Mouse (Mus musculus): Measurements from ENCODE around the gene Bmpr1a. TPM values are rescaled to one million over a fixed set of nuclear protein-coding genes. Genes with fewer than 3 reads are reported as not detected.
"Not testable (repeated sequence)": the region's sequence is repeated elsewhere in the genome, so short reads cannot be mapped to it uniquely, and the experiment has no call there.

Gene Bmpr1a
- polyA plus RNA-seq, 1 experiment from 2014 or later, result 0.39 TPM

GRCm38 (mm10) chr14:34449807-34450206 is 53.3 kb downstream of the Bmpr1a start:
- Histone ChIP-seq H3K79me2 (ENCODE audit: inconsistent target) (no peaks in the 10 kb centered on the region), H3K27ac (no peak overlapping the region), H3K4me3 (ENCODE audit: inconsistent target) (no peak overlapping the region), H3K36me3 (ENCODE audit: inconsistent target) (no peaks in the 10 kb centered on the region)
- WGBS (ENCODE audit: missing documents), result 83% methylated on average over 9 of the region's 9 CpGs

DNA sequence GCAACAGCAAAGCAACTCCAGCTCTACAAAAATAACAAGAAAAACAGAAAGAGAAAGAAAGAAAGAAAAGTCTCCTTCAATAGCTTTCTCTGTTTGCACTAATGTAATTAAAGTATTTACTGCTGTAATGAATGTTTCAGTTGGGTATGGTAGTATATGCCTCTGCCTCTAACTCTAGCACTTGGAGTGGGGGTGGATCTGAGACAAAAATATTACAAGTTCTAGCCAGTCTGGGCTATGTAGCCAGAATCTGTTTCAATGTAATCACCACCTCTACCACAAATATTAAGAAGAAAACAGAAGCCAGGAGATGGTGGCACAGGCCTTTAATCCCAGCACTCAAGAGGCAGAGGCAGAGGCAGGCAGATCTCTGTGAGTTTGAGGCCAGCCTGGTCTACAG is 54.7 kb downstream of the Bmpr1a start:
- H3K36me3 ChIP-seq (ENCODE audit: inconsistent target), result no peaks in the 10 kb centered on the region
- no peak overlapping the region for H3K4me3 ChIP-seq (ENCODE audit: inconsistent target)
- no peak overlapping the region for H3K27ac ChIP-seq
- H3K79me2 ChIP-seq (ENCODE audit: inconsistent target), result no peaks in the 10 kb centered on the region

- Histone ChIP-seq H3K36me3 (ENCODE audit: inconsistent target) (no peaks in the 10 kb centered on the region), H3K79me2 (ENCODE audit: inconsistent target) (no peaks in the 10 kb centered on the region), H3K4me3 (ENCODE audit: inconsistent target) (no peak overlapping the region), H3K27ac (no peak overlapping the region)
- WGBS (ENCODE audit: missing documents), result 85% methylated on average over 4 of the region's 4 CpGs
These were observed 55.5 kb downstream of the Bmpr1a start for GRCm38 (mm10) chr14:34447659-34448058.

DNA sequence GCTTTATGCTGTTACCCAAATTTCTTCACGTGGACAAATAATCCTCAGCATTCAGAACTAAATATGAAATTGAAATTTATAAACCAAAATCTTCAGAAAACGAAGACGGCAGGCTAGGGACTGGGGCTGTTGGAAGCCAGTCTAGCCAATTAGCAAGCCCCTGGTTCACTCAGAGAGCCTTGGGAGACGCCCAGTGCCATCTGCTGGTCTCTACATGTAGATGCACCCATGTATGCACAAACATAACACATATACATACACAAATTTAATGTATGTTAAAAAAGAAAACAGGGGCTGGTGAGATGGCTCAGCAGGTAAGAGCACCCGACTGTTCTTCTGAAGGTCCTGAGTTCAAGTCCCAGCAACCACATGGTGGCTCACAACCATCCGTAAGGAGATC is 56.5 kb downstream of the Bmpr1a start:
- WGBS (ENCODE audit: missing documents), result 94% methylated on average over 4 of the region's 6 CpGs
- Histone ChIP-seq H3K27ac (no peak overlapping the region), H3K36me3 (ENCODE audit: inconsistent target) (no peaks in the 10 kb centered on the region), H3K79me2 (ENCODE audit: inconsistent target) (no peaks in the 10 kb centered on the region), H3K4me3 (ENCODE audit: inconsistent target) (no peak overlapping the region)

DNA sequence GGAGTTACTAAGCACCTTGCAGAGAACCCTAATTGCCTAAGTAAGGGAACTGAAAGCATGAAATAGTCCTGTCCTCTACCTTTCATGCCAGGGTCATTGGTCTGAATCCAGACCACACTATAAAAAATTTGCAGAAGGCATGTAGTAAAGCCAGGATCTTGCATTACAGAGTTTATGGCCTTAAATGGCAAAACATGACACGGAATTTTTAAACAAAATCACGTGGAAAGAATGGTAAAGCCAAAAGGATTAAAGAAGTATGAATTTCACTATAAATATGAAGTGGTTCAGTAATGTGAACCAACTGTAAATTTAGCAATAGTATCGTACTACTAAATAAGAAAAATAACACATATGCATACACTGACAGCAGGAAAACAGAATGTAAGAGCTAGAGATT is 57.8 kb downstream of the Bmpr1a start:
- H3K79me2 ChIP-seq (ENCODE audit: inconsistent target), result no peaks in the 10 kb centered on the region
- no peaks in the 10 kb centered on the region for H3K36me3 ChIP-seq (ENCODE audit: inconsistent target)
- WGBS (ENCODE audit: missing documents), result 92% methylated on average over 3 of the region's 3 CpGs
- no peak overlapping the region for H3K27ac ChIP-seq
- no peak overlapping the region for H3K4me3 ChIP-seq (ENCODE audit: inconsistent target)

GRCm38 (mm10) chr14:34444924-34445323 is 58.2 kb downstream of the Bmpr1a start:
- H3K4me3 ChIP-seq (ENCODE audit: inconsistent target), result no peak overlapping the region
- no peak overlapping the region for H3K27ac ChIP-seq
- no peaks in the 10 kb centered on the region for H3K36me3 ChIP-seq (ENCODE audit: inconsistent target)
- no peaks in the 10 kb centered on the region for H3K79me2 ChIP-seq (ENCODE audit: inconsistent target)

GRCm38 (mm10) chr14:34444368-34444767 is 58.8 kb downstream of the Bmpr1a start:
- Histone ChIP-seq H3K79me2 (ENCODE audit: inconsistent target) (no peaks in the 10 kb centered on the region), H3K36me3 (ENCODE audit: inconsistent target) (no peaks in the 10 kb centered on the region), H3K27ac (no peak overlapping the region), H3K4me3 (ENCODE audit: inconsistent target) (no peak overlapping the region)
- WGBS (ENCODE audit: missing documents), result 84% methylated on average over 5 of the region's 5 CpGs

DNA sequence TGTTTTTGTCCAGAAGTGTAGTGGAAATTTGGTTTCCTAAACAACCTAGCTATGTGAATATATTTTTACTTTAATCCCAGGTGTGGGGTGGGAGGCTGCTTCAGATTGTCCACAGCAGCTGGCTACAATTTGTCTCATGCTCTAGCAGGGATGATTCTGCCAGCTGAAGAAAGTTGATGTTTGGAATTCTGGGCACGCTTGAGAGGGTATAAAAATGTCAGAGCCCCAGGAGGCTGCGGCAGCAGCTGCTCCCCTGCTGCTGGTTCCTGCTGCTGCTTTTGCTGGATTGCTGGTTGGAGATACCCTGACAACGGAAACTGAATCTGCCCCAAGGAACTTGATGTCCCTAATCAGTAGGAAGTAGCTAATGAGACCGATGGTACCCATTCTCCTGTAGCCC is 60.6 kb downstream of the Bmpr1a start:
- Histone ChIP-seq H3K36me3 (ENCODE audit: inconsistent target) (no peaks in the 10 kb centered on the region), H3K79me2 (ENCODE audit: inconsistent target) (no peaks in the 10 kb centered on the region), H3K4me3 (ENCODE audit: inconsistent target) (no peak overlapping the region), H3K27ac (no peak overlapping the region)
- WGBS (ENCODE audit: missing documents), result 89% methylated on average over 4 of the region's 4 CpGs

DNA sequence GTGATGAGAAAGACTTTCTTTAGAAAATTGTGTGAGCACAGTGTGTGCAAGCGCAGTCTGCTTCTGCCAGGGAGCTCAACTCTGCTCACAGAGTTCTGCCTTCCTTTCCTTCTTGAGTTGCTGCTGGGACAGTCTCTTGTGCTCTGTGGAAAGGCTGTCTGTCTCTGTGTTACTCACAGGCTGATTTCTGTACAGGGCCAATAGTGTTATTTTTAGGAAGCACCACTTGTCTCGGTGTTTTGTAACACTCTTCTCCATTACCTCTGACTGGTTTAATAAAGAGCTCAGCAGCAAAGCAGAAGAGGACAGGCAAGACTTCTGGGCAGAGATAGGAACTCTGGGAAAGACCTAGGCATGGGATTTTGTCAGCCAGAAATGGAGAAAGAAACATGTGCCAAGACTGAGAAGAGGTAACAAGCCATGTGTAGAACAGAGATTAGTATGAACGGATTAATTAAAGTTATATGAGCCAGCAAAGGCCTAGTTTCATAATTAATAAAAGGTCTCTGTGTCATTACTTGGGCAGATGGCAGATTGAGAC is 62.5 kb downstream of the Bmpr1a start:
- 66% methylated on average over 3 of the region's 3 CpGs for WGBS (ENCODE audit: missing documents)
- Histone ChIP-seq H3K36me3 (ENCODE audit: inconsistent target) (no peaks in the 10 kb centered on the region), H3K79me2 (ENCODE audit: inconsistent target) (no peaks in the 10 kb centered on the region)

GRCm38 (mm10) chr14:34429069-34429468 is 74.1 kb downstream of the Bmpr1a start:
- Histone ChIP-seq H3K4me3 (ENCODE audit: inconsistent target) (no peak overlapping the region), H3K36me3 (ENCODE audit: inconsistent target) (no peaks in the 10 kb centered on the region), H3K79me2 (ENCODE audit: inconsistent target) (no peaks in the 10 kb centered on the region), H3K27ac (no peak overlapping the region)
- WGBS (ENCODE audit: missing documents), result 94% methylated on average over 1 of the region's 1 CpGs

More for the DNA sequence above, 62.5 kb downstream of the Bmpr1a start:
- no peak overlapping the region for H3K4me3 ChIP-seq (ENCODE audit: inconsistent target)
- H3K27ac ChIP-seq, result no peak overlapping the region

DNA sequence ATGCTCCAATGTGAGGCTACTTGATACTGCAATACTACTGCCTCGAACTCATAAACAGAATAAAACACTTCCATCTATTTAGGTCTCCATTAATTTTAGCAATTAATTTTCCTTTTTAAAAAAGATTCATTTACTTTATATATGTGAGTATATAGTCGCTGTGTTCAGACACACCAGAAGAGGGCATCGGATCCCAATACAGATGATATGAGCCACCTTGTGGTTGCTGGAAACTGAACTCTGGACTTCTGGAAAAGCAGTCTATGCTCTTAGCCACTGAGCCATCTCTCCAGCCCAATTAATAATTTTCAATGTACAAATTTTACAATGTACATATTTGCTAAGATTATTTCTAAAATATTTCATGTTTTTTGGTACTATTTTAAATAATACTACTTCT is 74.9 kb downstream of the Bmpr1a start:
- H3K36me3 ChIP-seq (ENCODE audit: inconsistent target), result no peaks in the 10 kb centered on the region
- no peaks in the 10 kb centered on the region for H3K79me2 ChIP-seq (ENCODE audit: inconsistent target)
- WGBS (ENCODE audit: missing documents), result 97% methylated on average over 3 of the region's 3 CpGs
- H3K27ac ChIP-seq, result no peak overlapping the region
- H3K4me3 ChIP-seq (ENCODE audit: inconsistent target), result no peak overlapping the region

GRCm38 (mm10) chr14:34421078-34421477 is 82.1 kb downstream of the Bmpr1a start:
- H3K36me3 ChIP-seq (ENCODE audit: inconsistent target), result no peaks in the 10 kb centered on the region
- WGBS (ENCODE audit: missing documents), result 93% methylated on average over 1 of the region's 1 CpGs
- H3K79me2 ChIP-seq (ENCODE audit: inconsistent target), result no peaks in the 10 kb centered on the region
- no peak overlapping the region for H3K4me3 ChIP-seq (ENCODE audit: inconsistent target)
- no peak overlapping the region for H3K27ac ChIP-seq

DNA sequence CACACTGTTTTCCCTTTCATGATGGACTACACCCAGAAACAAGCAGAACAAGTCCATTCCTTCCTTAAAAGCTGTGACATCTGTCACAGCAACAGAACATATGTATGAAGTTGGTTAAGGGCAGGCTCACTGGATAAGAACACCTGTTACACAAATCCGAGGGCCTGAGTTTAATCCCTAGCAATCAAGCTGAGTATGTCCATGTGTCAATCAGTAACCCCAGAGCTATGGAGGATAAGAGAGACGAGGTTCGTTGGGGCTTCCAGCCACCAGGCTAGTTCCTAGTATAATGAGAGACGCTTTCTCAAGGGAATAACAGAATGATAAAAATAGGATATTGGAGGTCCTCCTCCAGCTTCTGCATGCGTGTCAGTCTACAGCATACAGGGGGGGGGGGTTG is 85.6 kb downstream of the Bmpr1a start:
- WGBS (ENCODE audit: missing documents), result 94% methylated on average over 5 of the region's 5 CpGs
- H3K36me3 ChIP-seq (ENCODE audit: inconsistent target), result no peaks in the 10 kb centered on the region
- no peak overlapping the region for H3K4me3 ChIP-seq (ENCODE audit: inconsistent target)
- H3K79me2 ChIP-seq (ENCODE audit: inconsistent target), result no peaks in the 10 kb centered on the region
- no peak overlapping the region for H3K27ac ChIP-seq

DNA sequence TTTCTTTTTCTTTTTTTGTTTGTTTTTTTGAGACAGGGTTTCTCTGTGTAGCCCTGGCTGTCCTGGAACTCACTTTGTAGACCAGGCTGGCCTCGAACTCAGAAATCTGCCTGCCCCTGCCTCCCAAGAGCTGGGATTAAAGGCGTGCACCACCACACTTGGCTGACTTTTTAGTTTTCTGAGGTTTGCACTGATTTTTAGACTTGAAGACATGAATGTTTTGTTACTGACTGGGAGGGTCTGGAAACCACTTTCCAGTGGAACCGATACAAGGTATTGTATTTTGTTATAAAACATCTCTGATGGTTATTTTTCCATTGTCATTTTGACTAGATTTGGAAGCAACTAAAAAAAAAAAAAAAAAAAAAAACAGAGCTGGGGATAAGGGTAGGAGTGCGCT is 86.2 kb downstream of the Bmpr1a start:
- H3K36me3 ChIP-seq (ENCODE audit: inconsistent target); H3K27ac ChIP-seq; H3K4me3 ChIP-seq (ENCODE audit: inconsistent target); H3K79me2 ChIP-seq (ENCODE audit: inconsistent target): not testable (repeated sequence)
- WGBS (ENCODE audit: missing documents), result 90% methylated on average over 3 of the region's 4 CpGs

DNA sequence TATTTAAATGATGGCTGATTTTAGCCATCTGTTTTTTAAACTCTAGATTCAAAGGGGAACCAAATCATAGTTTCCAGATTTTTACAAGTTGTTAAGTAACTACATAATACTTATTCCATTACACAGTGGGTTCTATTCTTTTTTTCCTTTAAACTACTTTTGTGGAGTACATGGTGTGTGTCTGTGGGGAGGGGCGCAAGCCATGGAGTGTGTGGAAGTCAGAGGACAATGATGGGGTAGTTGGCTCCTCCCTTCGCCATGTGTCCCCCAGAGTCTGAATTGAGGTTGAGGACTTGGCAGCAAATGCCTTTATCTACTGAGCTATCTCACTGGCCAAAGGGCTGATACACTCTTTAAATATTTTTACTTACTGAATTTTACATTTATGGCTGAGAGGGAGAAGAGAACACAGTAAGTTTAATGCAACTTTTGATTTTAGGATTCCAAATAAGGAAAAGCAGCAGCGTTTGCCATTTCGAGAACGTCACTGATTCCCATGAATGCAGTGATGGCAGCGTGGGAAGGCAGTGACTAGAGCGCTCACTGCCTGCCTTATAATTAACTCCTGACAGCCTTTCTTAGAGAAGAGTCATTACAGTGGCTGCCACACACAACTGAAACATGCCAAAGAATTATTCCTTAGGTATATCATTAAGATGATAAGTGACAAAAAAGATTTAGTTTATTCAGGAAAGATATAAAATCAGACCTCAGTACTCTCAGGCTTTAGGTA is 90.8 kb downstream of the Bmpr1a start:
- no peaks in the 10 kb centered on the region for H3K79me2 ChIP-seq (ENCODE audit: inconsistent target)
- no peaks in the 10 kb centered on the region for H3K36me3 ChIP-seq (ENCODE audit: inconsistent target)
- no peak overlapping the region for H3K27ac ChIP-seq
- 91% methylated on average over 7 of the region's 7 CpGs for WGBS (ENCODE audit: missing documents)
- H3K4me3 ChIP-seq (ENCODE audit: inconsistent target), result no peak overlapping the region

GRCm38 (mm10) chr14:34410716-34411115 is 92.4 kb downstream of the Bmpr1a start:
- H3K79me2 ChIP-seq (ENCODE audit: inconsistent target), result no peaks in the 10 kb centered on the region
- no peak overlapping the region for H3K4me3 ChIP-seq (ENCODE audit: inconsistent target)
- no peaks in the 10 kb centered on the region for H3K36me3 ChIP-seq (ENCODE audit: inconsistent target)
- 94% methylated on average over 6 of the region's 6 CpGs for WGBS (ENCODE audit: missing documents)
- H3K27ac ChIP-seq, result no peak overlapping the region

Data from macrophage (primary cell).